Mouse (Mus musculus) testis, adult 2 months (tissue): ENCODE measurements around the gene Elmo1.

ENCODE experiments used
- CTCF ChIP-seq: fragments of 200-500 bp; IDR thresholded peaks from 2 replicates; pipeline ENCODE4 v1.5.1; 2012; ENCODE audit warnings: low read depth, mild to moderate bottlenecking, inconsistent platforms, low read length, moderate library complexity; ENCODE audit not compliant: control insufficient read depth, insufficient read depth, insufficient replicate concordance
- POLR2A ChIP-seq: fragments of 200-500 bp; IDR thresholded peaks from 2 replicates; pipeline ENCODE4 v1.6.1; 2012; ENCODE audit warnings: low read depth, mild to moderate bottlenecking, inconsistent platforms, low read length, moderate library complexity; ENCODE audit not compliant: control insufficient read depth

DNA sequence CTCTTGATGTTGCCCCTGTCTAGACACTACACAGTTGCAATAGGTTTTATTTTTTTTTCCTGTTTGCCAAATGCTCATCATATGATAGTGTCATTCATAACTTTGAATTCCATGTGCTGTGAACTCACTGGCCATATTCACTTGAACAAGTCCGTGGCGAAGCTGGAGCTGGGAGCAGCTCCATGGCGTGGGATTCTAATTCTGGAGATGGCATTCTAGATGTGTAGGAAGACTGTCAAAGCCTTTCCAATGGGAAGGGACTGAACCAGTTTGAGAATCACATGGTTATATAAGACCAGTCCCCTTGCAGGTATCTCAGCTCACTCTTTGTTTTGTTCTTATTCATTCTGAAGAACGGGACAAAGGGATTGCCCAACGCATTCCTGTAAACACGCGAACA lies 211.4 kb downstream of the Elmo1 start:
- TF ChIP-seq CTCF = no peak
- no peak for TF ChIP-seq POLR2A
